Mouse (Mus musculus) gastrocnemius, adult 18-20 months (tissue): ENCODE measurements around the gene Tspan15. TPM values are rescaled to one million over a fixed set of nuclear protein-coding genes. Genes with fewer than 3 reads are reported as not detected.

ENCODE experiments used
- DNase-seq: peaks from one replicate; pipeline ENCODE4 v3.0.0; 2021; ENCODE audit warnings: low spot score
- total RNA-seq, 2 experiments: library from RNA; stranded (reverse); gene quantifications; 2 replicates each; pipeline ENCODE4 v1.2.3; 2021

Tspan15 gene
- total RNA-seq, 2 experiments from 2014 or later, result 2.9 to 5.5 TPM

DNA sequence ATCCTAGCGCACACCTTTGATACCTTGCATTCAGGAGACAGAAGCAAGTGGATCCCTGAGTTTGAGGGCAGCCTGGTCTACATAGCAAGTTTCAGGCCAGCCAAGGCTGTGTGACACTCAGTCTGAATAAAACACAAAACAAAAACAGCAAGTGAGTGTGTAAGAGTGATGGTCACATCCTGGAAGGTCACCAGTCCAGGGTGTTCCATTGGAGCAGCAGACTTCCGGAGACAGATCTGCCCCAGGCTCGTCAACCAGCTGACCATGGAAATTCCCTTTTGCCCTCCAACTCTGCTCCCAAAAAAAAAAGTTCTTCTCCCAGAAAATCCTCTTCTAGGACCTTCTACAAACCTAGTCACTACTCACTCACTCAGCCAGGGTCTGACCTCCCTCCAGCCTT lies 760 bp upstream of the Tspan15 start:
- no peak for DNase-seq

GRCm38 (mm10) chr10:62231395-62231732 lies 313 bp upstream of the Tspan15 start:
- no peak for DNase-seq

DNA sequence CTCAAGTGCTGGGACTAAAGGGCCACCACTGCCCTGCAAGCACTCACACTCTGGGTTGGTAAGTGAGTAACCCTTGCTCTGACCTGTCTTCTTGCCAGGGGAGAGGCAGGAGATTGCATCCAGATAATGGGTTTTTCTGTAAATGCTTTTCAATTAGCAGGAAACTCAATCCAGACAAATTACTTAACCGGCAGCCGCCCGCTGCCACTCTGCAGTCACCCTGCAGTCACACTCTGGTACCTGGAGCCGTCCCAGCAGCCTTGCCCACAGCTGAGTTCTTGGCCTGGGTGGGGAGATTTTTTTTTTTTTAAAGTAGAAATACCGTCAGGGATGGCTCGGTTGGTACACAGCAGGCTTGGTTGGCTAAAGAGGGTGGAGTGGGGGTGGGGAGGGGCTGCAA lies 2.9 kb downstream of the Tspan15 start:
- no peak for DNase-seq

DNA sequence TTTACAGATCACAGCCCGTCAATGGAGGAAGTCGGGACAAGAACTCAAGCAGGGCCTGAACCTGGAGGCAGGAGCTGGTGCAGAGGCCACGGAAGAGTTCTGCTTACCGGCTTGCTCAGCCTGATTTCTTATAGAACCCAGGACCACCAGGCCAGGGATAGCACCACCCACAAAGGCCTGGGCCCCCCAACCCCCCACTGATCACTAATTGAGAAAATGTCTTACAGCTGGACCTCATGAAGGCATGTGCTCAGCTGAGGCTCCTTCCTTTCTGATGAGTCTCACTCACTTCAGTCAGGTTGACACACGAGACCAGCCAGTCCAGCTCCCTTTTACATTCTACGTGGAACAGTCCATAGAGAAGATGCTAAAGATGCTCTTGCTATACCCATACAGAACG lies 5.2 kb downstream of the Tspan15 start:
- no peak for DNase-seq

DNA sequence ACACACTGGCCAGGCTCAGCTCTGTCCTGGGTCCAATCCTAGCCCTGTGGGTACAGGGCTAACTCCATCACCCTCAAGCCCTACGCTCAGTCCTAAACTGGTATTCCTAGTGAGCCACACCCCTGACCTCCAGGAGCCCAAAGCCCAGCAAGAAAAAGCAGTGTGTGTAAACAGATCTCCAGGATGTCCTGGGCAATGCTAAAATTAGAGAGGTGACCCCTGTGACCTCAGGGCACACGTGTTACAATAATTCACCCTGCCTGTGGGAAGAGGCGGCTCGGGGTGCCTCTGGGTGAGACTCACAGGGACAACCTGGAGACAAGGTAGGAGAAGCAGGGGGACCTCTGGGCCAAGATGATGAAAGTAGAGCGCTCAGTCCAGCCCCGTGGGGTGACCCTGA lies 6.8 kb downstream of the Tspan15 start:
- DNase-seq, result peak; percentile 76

- DNase-seq, result peak; percentile 39
Observed at GRCm38 (mm10) chr10:62222777-62223176, 8.3 kb downstream of the Tspan15 start.

- no peak for DNase-seq
Observed at GRCm38 (mm10) chr10:62221647-62222046, 9.4 kb downstream of the Tspan15 start.

GRCm38 (mm10) chr10:62220732-62221514 lies 10.1 kb downstream of the Tspan15 start:
- DNase-seq, result no peak

DNA sequence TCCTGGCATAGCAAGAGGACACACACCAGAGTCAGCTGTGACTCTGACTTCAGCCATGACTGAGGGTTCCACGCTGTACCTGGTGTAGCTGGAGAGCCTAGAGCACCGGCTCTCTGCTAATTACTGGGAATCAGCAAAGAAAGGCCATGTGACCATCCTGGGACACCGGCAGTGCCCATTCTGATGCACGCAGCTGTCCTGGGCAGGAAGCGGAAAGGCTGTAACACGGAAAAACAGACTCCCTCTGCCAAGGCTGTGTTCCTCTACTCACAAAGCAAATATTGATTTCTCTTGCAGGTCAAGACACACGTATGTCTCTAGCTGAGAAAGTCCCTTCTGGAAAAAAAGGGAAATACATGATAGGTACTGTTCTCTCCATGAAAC lies 12.3 kb downstream of the Tspan15 start:
- DNase-seq, result no peak

DNA sequence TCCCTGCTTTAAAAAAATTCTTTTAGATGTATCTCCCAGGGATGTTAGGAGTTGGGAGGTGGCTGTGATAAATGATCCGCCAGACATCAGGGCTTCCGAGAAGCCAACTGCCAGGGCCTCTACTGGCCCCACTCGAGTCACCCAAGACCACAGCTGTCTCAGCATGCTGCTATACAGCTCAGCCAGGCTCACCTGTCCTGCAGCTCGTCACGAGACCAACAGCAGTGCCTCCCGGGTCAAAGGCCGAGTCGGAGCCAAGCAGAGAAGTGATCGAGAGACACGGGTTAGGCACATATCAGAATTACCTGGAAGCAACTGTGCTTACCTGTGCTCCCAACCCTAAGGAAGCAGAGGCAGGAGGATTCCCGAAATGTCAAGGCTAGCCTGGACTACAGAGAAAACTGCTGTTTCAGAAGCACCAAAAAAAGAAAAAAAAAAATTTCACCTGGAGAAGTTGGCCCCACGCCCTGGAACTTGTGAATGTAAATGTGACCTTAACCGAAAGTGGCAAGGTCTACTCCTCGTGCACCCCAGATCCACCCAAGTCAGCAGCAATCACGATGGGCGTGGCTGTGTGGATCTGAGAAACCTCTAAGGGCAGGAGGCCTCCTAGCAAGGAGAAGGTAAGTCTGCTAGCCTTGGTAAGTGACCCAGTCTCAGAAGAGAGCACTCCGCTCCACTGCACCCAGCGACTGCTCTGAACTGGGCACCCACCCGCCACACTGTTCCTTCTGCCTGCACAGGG lies 12.8 kb downstream of the Tspan15 start:
- no peak for DNase-seq

- DNase-seq, result no peak
Observed at GRCm38 (mm10) chr10:62217196-62217595, 13.9 kb downstream of the Tspan15 start.

DNA sequence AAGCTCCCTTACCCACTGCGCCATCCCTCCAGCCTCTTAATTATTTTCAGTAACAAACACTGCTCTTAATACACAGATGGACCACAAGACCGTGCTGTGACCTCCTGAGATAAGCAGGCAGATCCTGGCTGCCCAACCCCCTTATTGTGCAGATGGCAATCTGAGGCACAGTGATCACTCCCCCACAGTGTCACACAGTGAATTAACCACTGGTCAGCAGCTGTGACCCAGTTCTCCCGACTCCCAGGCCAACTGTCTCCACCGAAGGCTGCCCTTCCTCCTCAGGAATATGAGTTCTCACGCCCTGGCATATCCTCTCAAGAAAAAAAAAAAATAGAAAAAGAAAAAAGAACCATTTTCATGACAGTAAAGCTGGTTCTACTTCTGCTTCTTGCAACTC lies 14.5 kb downstream of the Tspan15 start:
- DNase-seq, result no peak

DNA sequence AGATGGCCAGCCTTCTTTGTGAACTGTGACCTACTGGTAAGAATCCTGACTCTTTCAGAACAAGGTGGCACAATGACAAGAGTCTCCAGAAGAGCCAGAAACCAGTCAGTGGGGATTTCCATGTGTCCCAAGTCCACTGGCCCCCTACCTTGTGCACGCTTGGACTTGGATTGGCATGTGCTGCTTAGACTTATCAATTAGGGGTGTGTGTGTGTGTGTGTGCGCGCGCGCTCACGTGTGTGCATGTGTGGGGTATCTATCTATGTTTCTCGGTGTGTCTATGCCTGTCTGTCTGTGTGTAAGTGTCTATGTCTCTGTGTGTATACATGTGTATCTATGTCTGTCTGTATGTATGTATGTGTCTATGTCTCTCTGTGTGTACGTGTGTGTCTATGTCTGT lies 15.4 kb downstream of the Tspan15 start:
- DNase-seq, result no peak

- DNase-seq, result no peak
Observed at GRCm38 (mm10) chr10:62215169-62215616, 15.9 kb downstream of the Tspan15 start.

GRCm38 (mm10) chr10:62211310-62211709 lies 19.7 kb downstream of the Tspan15 start:
- DNase-seq, result no peak

GRCm38 (mm10) chr10:62208241-62208896 lies 22.7 kb downstream of the Tspan15 start:
- DNase-seq, result peak; percentile 57

DNA sequence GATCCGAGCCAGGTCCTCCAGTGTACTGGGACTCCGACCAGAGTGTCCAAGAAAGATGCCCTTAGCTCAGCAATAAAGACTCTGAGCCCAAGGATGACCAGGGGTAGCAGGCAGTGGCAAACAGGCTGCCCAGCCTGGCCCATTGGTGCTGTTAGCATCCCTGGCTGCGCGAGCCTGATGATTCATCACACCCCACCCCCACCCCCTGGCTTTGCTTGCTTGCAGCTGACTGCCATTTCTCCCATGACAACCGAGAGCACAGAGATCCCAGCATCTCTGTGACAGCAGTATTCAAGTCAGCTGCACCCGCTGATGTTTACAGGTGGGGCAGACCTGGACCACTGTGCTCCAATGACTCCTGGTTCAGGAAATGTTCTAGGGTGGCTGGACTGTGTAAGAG lies 28.5 kb downstream of the Tspan15 start:
- no peak for DNase-seq

GRCm38 (mm10) chr10:62198891-62199290 lies 32.2 kb downstream of the Tspan15 start:
- no peak for DNase-seq

DNA sequence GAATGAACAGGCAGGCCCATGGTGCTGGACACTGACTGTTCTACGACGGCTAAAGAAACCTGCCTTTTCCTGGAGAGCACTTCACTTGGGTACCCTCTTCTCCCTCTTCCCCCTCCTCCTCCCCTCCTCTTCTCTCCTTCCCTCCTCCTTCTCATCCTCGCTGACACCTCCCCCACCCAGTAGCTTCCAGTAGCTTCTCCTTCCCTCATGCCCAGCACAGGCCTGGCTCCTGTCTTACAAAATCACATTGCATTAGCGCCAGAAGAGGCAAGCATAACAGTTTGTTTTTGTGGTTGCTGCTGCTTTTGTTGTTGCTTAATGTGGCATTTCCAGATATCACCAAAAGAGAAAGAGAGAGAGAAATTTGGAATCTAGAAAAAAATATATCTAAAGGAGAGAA lies 33.6 kb downstream of the Tspan15 start:
- no peak for DNase-seq

DNA sequence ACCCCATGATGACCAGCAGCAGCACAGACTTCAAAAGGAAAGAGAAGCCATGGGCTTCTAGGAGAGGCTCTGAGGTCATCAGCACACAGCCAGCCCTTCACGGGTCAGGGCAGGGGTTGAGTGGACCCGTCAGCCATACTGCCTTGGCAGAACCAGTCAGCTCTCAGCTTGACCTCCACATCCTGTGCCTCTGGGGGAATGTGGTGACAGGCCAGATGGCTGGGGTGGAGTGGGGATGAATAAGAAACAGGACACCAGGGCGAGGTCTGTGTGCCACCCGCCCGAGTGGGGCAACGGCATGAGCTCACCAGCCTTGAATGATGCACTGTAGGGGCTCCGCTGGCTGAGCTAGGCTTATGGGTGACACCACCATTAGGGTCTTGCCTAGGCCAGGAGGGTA lies 35.7 kb downstream of the Tspan15 start:
- DNase-seq, result peak; percentile 45

- DNase-seq, result no peak
Observed at GRCm38 (mm10) chr10:62194946-62195345, 36.1 kb downstream of the Tspan15 start.

DNA sequence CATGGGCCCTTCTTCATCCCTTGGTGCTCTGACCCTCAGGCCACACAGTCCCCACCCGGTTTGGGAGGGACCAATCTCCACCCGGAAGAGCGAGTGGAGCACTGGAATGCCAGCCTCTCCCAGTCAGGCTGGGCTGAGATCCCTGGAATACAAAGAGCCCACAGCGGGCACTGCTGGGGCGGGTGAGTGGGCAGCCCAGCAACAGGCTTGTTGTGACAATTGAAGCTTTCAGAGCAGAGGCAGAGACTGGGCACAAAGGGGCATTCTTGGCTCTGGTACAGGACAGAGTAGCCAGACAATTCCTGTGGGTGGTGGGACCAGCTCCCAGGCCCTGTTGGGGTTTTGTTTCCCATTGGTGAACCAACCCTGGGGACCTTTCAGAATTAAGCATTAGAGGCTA lies 36.6 kb downstream of the Tspan15 start:
- DNase-seq, result no peak

- DNase-seq, result no peak
Observed at GRCm38 (mm10) chr10:62194043-62194442, 37.0 kb downstream of the Tspan15 start.
